10 mouse cellular contexts compared by ENCODE assay signal in genomic region chr6:28622522-28622921, GRCm38 (mm10).
DNase-seq lines count a peak whose midpoint lies in the region; ATAC-seq and TF ChIP-seq lines count a peak whose summit lies in the region.
"Had no signal": no experiment of that assay in that cellular context is flagged by ENCODE, and none has a peak within 500 bp of the region (broad histone marks: within the 10 kb centered on the region; RNA-seq: fewer than 3 reads in every experiment).

No protein-coding gene starts in this region.

- WGBS in heart, embryonic 14.5 days: 9% methylated on average over 6 of the region's 6 CpGs
- 91% methylated on average over 6 of the region's 6 CpGs for WGBS in midbrain, embryonic 10.5 days
- 82% methylated on average over 6 of the region's 6 CpGs for WGBS in hindbrain, postnatal 0 days

- no peak overlapping the region for H3K9ac ChIP-seq in heart, embryonic 14.5 days (ENCODE audit: low read length)
- no peak overlapping the region for H3K9ac ChIP-seq in hindbrain, postnatal 0 days (replicated peaks; ENCODE audit: low read length)
- H3K9ac ChIP-seq: embryonic facial prominence, embryonic 13.5 days; limb, embryonic 12.5 days had no signal

- 0 out of 2 replicates have a peak, but pooled peaks have one; percentile 59 for ATAC-seq in heart, embryonic 14.5 days (ENCODE audit: insufficient number of reproducible peaks, insufficient read depth, low FRiP score, low read depth)
- ATAC-seq in hindbrain, postnatal 0 days: no peak

- H3K4me2 ChIP-seq in heart, embryonic 14.5 days (ENCODE audit: low read length): no peak overlapping the region
- no peak overlapping the region for H3K4me2 ChIP-seq in hindbrain, postnatal 0 days (ENCODE audit: low read depth, low read length)
- H3K4me2 ChIP-seq: embryonic facial prominence, embryonic 13.5 days; limb, embryonic 12.5 days had no signal

- no peaks in the 10 kb centered on the region for H3K9me3 ChIP-seq in heart, embryonic 14.5 days (ENCODE audit: control insufficient read depth, low read length)
- no peaks in the 10 kb centered on the region for H3K9me3 ChIP-seq in midbrain, embryonic 10.5 days (replicated peaks)
- no peaks in the 10 kb centered on the region for H3K9me3 ChIP-seq in hindbrain, postnatal 0 days (ENCODE audit: low read length)
- H3K9me3 ChIP-seq: embryonic facial prominence, embryonic 13.5 days; limb, embryonic 12.5 days had no signal

- peaks cover 12% of the 10 kb centered on the region for H3K36me3 ChIP-seq in heart, embryonic 14.5 days (ENCODE audit: control insufficient read depth, insufficient read depth, low read length)
- peaks cover 4% of the 10 kb centered on the region; the same call in 1 of the 2 replicates for H3K36me3 ChIP-seq in midbrain, embryonic 10.5 days
- H3K36me3 ChIP-seq in hindbrain, postnatal 0 days (ENCODE audit: insufficient read depth, low read length): no peaks in the 10 kb centered on the region

- no peak overlapping the region for H3K4me3 ChIP-seq in layer of hippocampus, adult 2 months
- no peak overlapping the region for H3K4me3 ChIP-seq in heart, embryonic 14.5 days (ENCODE audit: control insufficient read depth in 1 of 2, insufficient read depth in 1 of 2, low read depth in 1 of 2, low read length in 2 of 2)
- no peak overlapping the region for H3K4me3 ChIP-seq in midbrain, embryonic 10.5 days
- no peak overlapping the region for H3K4me3 ChIP-seq in hindbrain, postnatal 0 days (ENCODE audit: low read length)
- H3K4me3 ChIP-seq: embryonic facial prominence, embryonic 13.5 days; limb, embryonic 12.5 days had no signal

- TF ChIP-seq CTCF in layer of hippocampus, adult 2 months (conservative IDR thresholded peaks at IDR 0.05): no peak
- no peak for TF ChIP-seq CTCF in hindbrain, postnatal 0 days (IDR thresholded peaks at IDR 0.05; ENCODE audit: low read depth)

- DNase-seq in layer of hippocampus, adult 2 months (ENCODE audit: low spot score in 2 of 2): no peak
- no peak for DNase-seq in layer of hippocampus, postnatal 10 days (ENCODE audit: low spot score in 2 of 2)
- DNase-seq in liver: peak; percentile 56
- peak; percentile 30 for DNase-seq in skeletal muscle tissue, adult 2 months (ENCODE audit: low read depth, low spot score)
- DNase-seq in midbrain, embryonic 10.5 days (ENCODE audit: low spot score): no peak
- DNase-seq in hindbrain, postnatal 0 days (ENCODE audit: low spot score): no peak
- DNase-seq in spleen, adult 18-20 months: no peak

- H3K4me1 ChIP-seq in heart, embryonic 14.5 days (ENCODE audit: control insufficient read depth in 2 of 2, insufficient read depth in 2 of 2, low read length in 2 of 2): peaks cover 21 to 52% of the 10 kb centered on the region in 2 experiments
- H3K4me1 ChIP-seq in midbrain, embryonic 10.5 days: peaks cover 18% of the 10 kb centered on the region
- H3K4me1 ChIP-seq in hindbrain, postnatal 0 days (ENCODE audit: insufficient read depth, low read length): peaks cover 10% of the 10 kb centered on the region; the same call in 1 of the 2 replicates

- peak overlapping the region; percentile 49; the same call in 1 of the 2 replicates for H3K27ac ChIP-seq in layer of hippocampus, adult 2 months
- peak overlapping the region in 1 of 2 experiments; percentile 10; a peak in 2 of 4 replicates for H3K27ac ChIP-seq in heart, embryonic 14.5 days (replicated peaks in 1 of 2; ENCODE audit: control insufficient read depth in 1 of 2, insufficient read depth in 1 of 2, low read depth in 2 of 2, low read length in 2 of 2)
- no peak overlapping the region for H3K27ac ChIP-seq in midbrain, embryonic 10.5 days (replicated peaks)
- H3K27ac ChIP-seq in hindbrain, postnatal 0 days: no peak overlapping the region
- H3K27ac ChIP-seq: embryonic facial prominence, embryonic 13.5 days; limb, embryonic 12.5 days had no signal

- H3K27me3 ChIP-seq in heart, embryonic 14.5 days (ENCODE audit: control insufficient read depth, insufficient read depth, low read length): no peaks in the 10 kb centered on the region
- H3K27me3 ChIP-seq in midbrain, embryonic 10.5 days (ENCODE audit: low read depth, poor library complexity, severe bottlenecking): no peaks in the 10 kb centered on the region
- H3K27me3 ChIP-seq in hindbrain, postnatal 0 days (ENCODE audit: insufficient read depth, low read length): no peaks in the 10 kb centered on the region
- H3K27me3 ChIP-seq: embryonic facial prominence, embryonic 13.5 days; limb, embryonic 12.5 days had no signal

Comparison
In these comparisons a context has a peak if more than half of its experiments do, and no peak if none do; other contexts are left out.
1. DNase-seq: peak in liver (single experiment) and skeletal muscle tissue, adult 2 months (single experiment); none in layer of hippocampus, adult 2 months (0 of 2), layer of hippocampus, postnatal 10 days (0 of 2), midbrain, embryonic 10.5 days (single experiment), hindbrain, postnatal 0 days (single experiment) and spleen, adult 18-20 months (0 of 2).